Mouse (Mus musculus) testis, adult 2 months (tissue): Measurements from ENCODE around the gene Cldn11. TPM values are rescaled to one million over a fixed set of nuclear protein-coding genes. Genes with fewer than 3 reads are reported as not detected.

ENCODE experiments used
- H3K27ac ChIP-seq: fragments of 200-500 bp; 2 replicates; pipeline ENCODE4 v1.5.1; 2012; ENCODE audit warnings: low read depth, low read length; ENCODE audit not compliant: control insufficient read depth, insufficient read depth
- H3K27me3 ChIP-seq: fragments of 200-500 bp; 2 replicates; pipeline ENCODE4 v1.6.1; 2012; ENCODE audit warnings: mild to moderate bottlenecking, low read length, moderate library complexity; ENCODE audit not compliant: control insufficient read depth, insufficient read depth
- H3K36me3 ChIP-seq: fragments of 200-500 bp; 2 replicates; pipeline ENCODE4 v1.6.1; 2012; ENCODE audit warnings: mild to moderate bottlenecking, low read length; ENCODE audit not compliant: control insufficient read depth, insufficient read depth
- H3K4me1 ChIP-seq: fragments of 200-500 bp; 2 replicates; pipeline ENCODE4 v1.6.1; 2012; ENCODE audit warnings: low read length; ENCODE audit not compliant: control insufficient read depth, insufficient read depth
- H3K4me3 ChIP-seq: fragments of 200-500 bp; 2 replicates; pipeline ENCODE4 v1.5.1; 2012; ENCODE audit warnings: low read depth, mild to moderate bottlenecking, low read length, moderate library complexity, mixed read lengths; ENCODE audit not compliant: control insufficient read depth
- CTCF ChIP-seq: fragments of 200-500 bp; IDR thresholded peaks from 2 replicates; pipeline ENCODE4 v1.5.1; 2012; ENCODE audit warnings: low read depth, mild to moderate bottlenecking, inconsistent platforms, low read length, moderate library complexity; ENCODE audit not compliant: control insufficient read depth, insufficient read depth, insufficient replicate concordance
- POLR2A ChIP-seq: fragments of 200-500 bp; IDR thresholded peaks from 2 replicates; pipeline ENCODE4 v1.6.1; 2012; ENCODE audit warnings: low read depth, mild to moderate bottlenecking, inconsistent platforms, low read length, moderate library complexity; ENCODE audit not compliant: control insufficient read depth
- polyA plus RNA-seq: library from polyadenylated mRNA; depleted of rRNA; stranded (reverse); fragments of >200 nt; gene quantifications from 2 replicates; pipeline ENCODE4 v1.2.3, GENCODE M21; 2012; rRNA removed

Gene Cldn11
- 71.5 and 115 TPM in 2 replicates for polyA plus RNA-seq

- H3K27ac ChIP-seq = peak within 1 kb of the TSS; percentile 79
- peaks cover 9% of the 10 kb centered on the region for H3K4me1 ChIP-seq
Observed at GRCm38 (mm10) chr3:31149706-31150105, at the start of gene Cldn11. Gene Cldn11 (plus strand): TSS chr3:31149920.

GRCm38 (mm10) chr3:31100026-31100425 lies 49.7 kb upstream of the Cldn11 start:
- H3K4me1 ChIP-seq = peaks cover 3% of the 10 kb centered on the region; the same call in 1 of the 2 replicates
- no peak overlapping the region for H3K27ac ChIP-seq
- no peaks in the 10 kb centered on the region for H3K27me3 ChIP-seq
- no peak overlapping the region for H3K4me3 ChIP-seq
- TF ChIP-seq POLR2A = no peak
- TF ChIP-seq CTCF = no peak
- H3K36me3 ChIP-seq = no peaks in the 10 kb centered on the region

More at GRCm38 (mm10) chr3:31149706-31150105, at the start of gene Cldn11:
- TF ChIP-seq CTCF (no peak), POLR2A (0 out of 2 replicates have a peak, but pooled peaks have one; percentile 52)
- Histone ChIP-seq H3K4me3 (peak within 1 kb of the TSS; percentile 63), H3K36me3 (no peaks in the 10 kb centered on the region), H3K27me3 (no peaks in the 10 kb centered on the region)

GRCm38 (mm10) chr3:31100802-31101201 lies 48.9 kb upstream of the Cldn11 start:
- H3K4me1 ChIP-seq = peaks cover under 1% of the 10 kb centered on the region; the same call in 1 of the 2 replicates
- no peak for TF ChIP-seq POLR2A
- TF ChIP-seq CTCF = no peak

GRCm38 (mm10) chr3:31104936-31105335 lies 44.8 kb upstream of the Cldn11 start:
- no peaks in the 10 kb centered on the region for H3K4me1 ChIP-seq
- TF ChIP-seq POLR2A (no peak), CTCF (no peak)
- no peak overlapping the region for H3K4me3 ChIP-seq
- no peak overlapping the region for H3K27ac ChIP-seq
- H3K27me3 ChIP-seq = no peaks in the 10 kb centered on the region
- H3K36me3 ChIP-seq = no peaks in the 10 kb centered on the region

More at GRCm38 (mm10) chr3:31100802-31101201, 48.9 kb upstream of the Cldn11 start:
- H3K4me3 ChIP-seq = no peak overlapping the region
- H3K36me3 ChIP-seq = no peaks in the 10 kb centered on the region
- H3K27ac ChIP-seq = no peak overlapping the region
- no peaks in the 10 kb centered on the region for H3K27me3 ChIP-seq

- no peaks in the 10 kb centered on the region; the same call in 1 of the 2 replicates for H3K4me1 ChIP-seq
- H3K27ac ChIP-seq = no peak overlapping the region
- H3K27me3 ChIP-seq = no peaks in the 10 kb centered on the region
- no peak for TF ChIP-seq CTCF
- TF ChIP-seq POLR2A = no peak
- H3K36me3 ChIP-seq = no peaks in the 10 kb centered on the region
- H3K4me3 ChIP-seq = no peak overlapping the region
Observed at GRCm38 (mm10) chr3:31106597-31106996, 43.1 kb upstream of the Cldn11 start.

GRCm38 (mm10) chr3:31107674-31108073 lies 42.0 kb upstream of the Cldn11 start:
- TF ChIP-seq POLR2A = no peak
- TF ChIP-seq CTCF = no peak
- H3K4me1 ChIP-seq = no peaks in the 10 kb centered on the region; the same call in 1 of the 2 replicates
- no peak overlapping the region for H3K27ac ChIP-seq
- H3K27me3 ChIP-seq = no peaks in the 10 kb centered on the region
- no peaks in the 10 kb centered on the region for H3K36me3 ChIP-seq
- H3K4me3 ChIP-seq = no peak overlapping the region

- H3K27me3 ChIP-seq = no peaks in the 10 kb centered on the region
- no peaks in the 10 kb centered on the region for H3K36me3 ChIP-seq
- no peaks in the 10 kb centered on the region; the same call in 1 of the 2 replicates for H3K4me1 ChIP-seq
- H3K27ac ChIP-seq = no peak overlapping the region
- no peak overlapping the region for H3K4me3 ChIP-seq
- no peak for TF ChIP-seq CTCF
- no peak for TF ChIP-seq POLR2A
Observed at GRCm38 (mm10) chr3:31109108-31109507, 40.6 kb upstream of the Cldn11 start.
